ENCODE assay signal across 20 mouse cellular contexts in the genomic region with DNA sequence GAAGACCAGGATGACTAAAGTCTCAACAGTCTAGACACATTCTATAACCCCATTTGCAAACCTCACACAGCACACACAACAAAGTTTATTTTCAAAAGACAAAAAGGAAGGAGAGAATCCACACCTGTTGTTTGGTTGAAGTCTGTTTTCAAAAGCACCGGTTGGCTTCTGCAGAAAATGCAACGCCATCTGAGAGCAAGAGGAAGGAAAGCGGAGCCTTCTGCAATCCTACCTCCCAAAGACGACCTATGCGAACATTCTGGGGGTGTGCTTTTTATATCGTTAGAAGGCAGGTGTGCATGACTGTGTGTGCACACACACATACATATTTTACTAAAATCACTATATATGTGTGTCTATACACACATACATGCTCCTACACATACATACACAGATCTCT.
"Had no signal": no experiment of that assay in that cellular context is flagged by ENCODE, and none has a peak within 500 bp of the region (broad histone marks: within the 10 kb centered on the region; RNA-seq: fewer than 3 reads in every experiment).

No protein-coding gene starts in this region.

- H3K27me3 ChIP-seq: kidney, embryonic 15.5 days; limb, embryonic 12.5 days; limb, embryonic 15.5 days; midbrain, embryonic 12.5 days; neural tube, embryonic 13.5 days had no signal

- H3K4me2 ChIP-seq: kidney, embryonic 15.5 days; limb, embryonic 12.5 days; limb, embryonic 15.5 days; liver, embryonic 11.5 days; lung, embryonic 14.5 days; midbrain, embryonic 12.5 days; neural tube, embryonic 13.5 days had no signal

- H3K9ac ChIP-seq: kidney, embryonic 15.5 days; limb, embryonic 12.5 days; limb, embryonic 15.5 days; liver, embryonic 14.5 days; liver, postnatal 0 days; lung, embryonic 14.5 days; midbrain, embryonic 12.5 days; neural tube, embryonic 13.5 days had no signal

- H3K27ac ChIP-seq: kidney, embryonic 15.5 days; limb, embryonic 12.5 days; limb, embryonic 15.5 days; liver, embryonic 14.5 days; macrophage; midbrain, embryonic 12.5 days; neural tube, embryonic 13.5 days had no signal

- H3K9me3 ChIP-seq: kidney, embryonic 15.5 days; limb, embryonic 12.5 days; limb, embryonic 15.5 days; neural tube, embryonic 13.5 days had no signal

- H3K36me3 ChIP-seq: kidney, embryonic 15.5 days; limb, embryonic 12.5 days; limb, embryonic 15.5 days; midbrain, embryonic 12.5 days; neural tube, embryonic 13.5 days had no signal

- ATAC-seq: intestine, postnatal 0 days; liver, postnatal 0 days; lung, postnatal 0 days; midbrain, embryonic 16.5 days had no signal

- DNase-seq: kidney, adult 2 months; kidney, postnatal 10 days; kidney, postnatal 36 days; liver, postnatal 0 days; lung, embryonic 14.5 days; retina, postnatal 1 day; right cerebral cortex, postnatal 25 days; spleen, adult 18-20 months had no signal

- H3K4me3 ChIP-seq: kidney, embryonic 15.5 days; limb, embryonic 12.5 days; limb, embryonic 15.5 days; midbrain, embryonic 12.5 days; myocyte; neural tube, embryonic 13.5 days had no signal

- H3K4me1 ChIP-seq: limb, embryonic 15.5 days had no signal
